Mouse (Mus musculus): ENCODE measurements around the gene Zdbf2.
"Not testable (repeated sequence)": the region's sequence is repeated elsewhere in the genome, so short reads cannot be mapped to it uniquely, and the experiment has no call there.

The Zdbf2 gene

GRCm38 (mm10) chr1:63263671-63264070 is 9.4 kb upstream of the Zdbf2 start:
- no peak for DNase-seq (ENCODE audit: low read depth, low spot score)

GRCm38 (mm10) chr1:63265461-63265860 is 7.6 kb upstream of the Zdbf2 start:
- no peak for DNase-seq (ENCODE audit: low read depth, low spot score)

GRCm38 (mm10) chr1:63266121-63266520 is 6.9 kb upstream of the Zdbf2 start:
- no peak for DNase-seq (ENCODE audit: low read depth, low spot score)

GRCm38 (mm10) chr1:63266716-63267115 is 6.3 kb upstream of the Zdbf2 start:
- no peak for DNase-seq (ENCODE audit: low read depth, low spot score)

- no peak for DNase-seq (ENCODE audit: low read depth, low spot score)
Observed at GRCm38 (mm10) chr1:63272125-63272675, 865 bp upstream of the Zdbf2 start.

- no peak for DNase-seq (ENCODE audit: low read depth, low spot score)
Observed at GRCm38 (mm10) chr1:63273339-63273951, 380 bp downstream of the Zdbf2 start.

GRCm38 (mm10) chr1:63274046-63274730 is 1.1 kb downstream of the Zdbf2 start:
- DNase-seq (ENCODE audit: low read depth, low spot score): no peak

- no peak for DNase-seq (ENCODE audit: low read depth, low spot score)
Observed at GRCm38 (mm10) chr1:63278106-63278505, 5.0 kb downstream of the Zdbf2 start.

GRCm38 (mm10) chr1:63293965-63294364 is 20.9 kb downstream of the Zdbf2 start:
- no peak for DNase-seq (ENCODE audit: low read depth, low spot score)

GRCm38 (mm10) chr1:63309661-63310060 is 36.6 kb downstream of the Zdbf2 start:
- no peak for DNase-seq (ENCODE audit: low read depth, low spot score)

- DNase-seq (ENCODE audit: low read depth, low spot score): not testable (repeated sequence)
Observed at GRCm38 (mm10) chr1:63323565-63324132, 50.6 kb downstream of the Zdbf2 start.
